Mouse (Mus musculus) 416B (cell line): ENCODE results near the gene Mup4.
"Not testable (repeated sequence)": the region's sequence is repeated elsewhere in the genome, so short reads cannot be mapped to it uniquely, and the experiment has no call there.

Experiments used
- DNase-seq: peaks from one replicate; pipeline ENCODE4 v3.0.0; 2011; ENCODE audit warnings: low read depth

Gene Mup4

GRCm38 (mm10) chr4:59960610-59961009 lies at the start of gene Mup4:
Gene Mup4, minus strand, starts transcription at chr4:59960710.
- no peak for DNase-seq

GRCm38 (mm10) chr4:59997894-59998293 lies 37.4 kb upstream of the Mup4 start:
- not testable (repeated sequence) for DNase-seq

- DNase-seq = no peak
Observed at GRCm38 (mm10) chr4:59963405-59964344, 3.2 kb upstream of the Mup4 start, which contains the start of gene Mup6. Gene Mup6, plus strand, starts transcription at chr4:59964294.

- peak; percentile 20 for DNase-seq
Observed at GRCm38 (mm10) chr4:59937543-59937942, 23.0 kb downstream of the Mup4 start.

GRCm38 (mm10) chr4:59932505-59933281 lies 27.8 kb downstream of the Mup4 start:
- DNase-seq = peak; percentile 80

GRCm38 (mm10) chr4:59928347-59928746 lies 32.2 kb downstream of the Mup4 start:
- DNase-seq = peak; percentile 97

- no peak for DNase-seq
Observed at GRCm38 (mm10) chr4:59927666-59928065, 32.8 kb downstream of the Mup4 start.

- DNase-seq = no peak
Observed at GRCm38 (mm10) chr4:59925082-59925481, 35.4 kb downstream of the Mup4 start.

- DNase-seq = peak; percentile 23
Observed at GRCm38 (mm10) chr4:59917966-59918365, 42.5 kb downstream of the Mup4 start.

GRCm38 (mm10) chr4:59914608-59915403 lies 45.7 kb downstream of the Mup4 start, which contains the start of gene Slc46a2:
Gene Slc46a2, minus strand, starts transcription at chr4:59915056.
- no peak for DNase-seq

- DNase-seq = no peak
Observed at GRCm38 (mm10) chr4:59908785-59909184, 51.7 kb downstream of the Mup4 start.

GRCm38 (mm10) chr4:59907657-59908230 lies 52.8 kb downstream of the Mup4 start:
- no peak for DNase-seq

- DNase-seq = no peak
Observed at GRCm38 (mm10) chr4:59907092-59907491, 53.4 kb downstream of the Mup4 start.
